Mouse (Mus musculus) T-helper 1 cell (primary cell): ENCODE measurements at regions not wholly inside any gene's neighbourhood (a gene's known extent, or its start where the extent isn't known, plus 50 kb on each side); places are given as distances from the start of the nearest gene placed in this dataset.

Experiments
- in situ Hi-C: fragments of 300-600 bp; cut with MboI, MseI; formaldehyde crosslinking; loops from one replicate; pipeline ENCODE4 v1.15.1; 2025; ENCODE audit warnings: high pct_unique_total_duplicates

GRCm38 (mm10) chr13:45213116-45213834 lies 134.8 kb downstream of the Gm9817 start:
- in situ Hi-C loops = no loop called here

- in situ Hi-C loops = no loop called here
Measured at GRCm38 (mm10) chr13:45218251-45218650, 139.8 kb downstream of the Gm9817 start.

GRCm38 (mm10) chr13:45219671-45220070 lies 141.2 kb downstream of the Gm9817 start:
- in situ Hi-C loops = no loop called here

GRCm38 (mm10) chr13:45230804-45231203 lies 152.3 kb downstream of the Gm9817 start:
- in situ Hi-C loops = no loop called here

GRCm38 (mm10) chr13:45235236-45235635 lies 154.3 kb upstream of the Mylip start:
- in situ Hi-C loops = no loop called here

GRCm38 (mm10) chr13:45238258-45238657 lies 151.3 kb upstream of the Mylip start:
- in situ Hi-C loops = no loop called here

GRCm38 (mm10) chr13:45239153-45239552 lies 150.4 kb upstream of the Mylip start:
- in situ Hi-C loops = no loop called here

- in situ Hi-C loops = no loop called here
Measured at GRCm38 (mm10) chr13:45240009-45240653, 149.4 kb upstream of the Mylip start.

GRCm38 (mm10) chr13:45242261-45242660 lies 147.3 kb upstream of the Mylip start:
- in situ Hi-C loops = no loop called here

- in situ Hi-C loops = no loop called here
Measured at GRCm38 (mm10) chr13:45242750-45243149, 146.8 kb upstream of the Mylip start.

- in situ Hi-C loops = no loop called here
Measured at GRCm38 (mm10) chr13:45245651-45246050, 143.9 kb upstream of the Mylip start.

- in situ Hi-C loops = no loop called here
Measured at GRCm38 (mm10) chr13:45246341-45246740, 143.2 kb upstream of the Mylip start.

- in situ Hi-C loops = no loop called here
Measured at GRCm38 (mm10) chr13:45250028-45250427, 139.5 kb upstream of the Mylip start.

GRCm38 (mm10) chr13:45251068-45251467 lies 138.5 kb upstream of the Mylip start:
- in situ Hi-C loops = no loop called here

- in situ Hi-C loops = no loop called here
Measured at GRCm38 (mm10) chr13:45252126-45252525, 137.4 kb upstream of the Mylip start.

- in situ Hi-C loops = no loop called here
Measured at GRCm38 (mm10) chr13:45253221-45253620, 136.3 kb upstream of the Mylip start.

GRCm38 (mm10) chr13:45255277-45255676 lies 134.3 kb upstream of the Mylip start:
- in situ Hi-C loops = no loop called here

GRCm38 (mm10) chr13:45262011-45262410 lies 127.5 kb upstream of the Mylip start:
- in situ Hi-C loops = no loop called here

GRCm38 (mm10) chr13:45266287-45267064 lies 123.1 kb upstream of the Mylip start:
- in situ Hi-C loops = no loop called here

- in situ Hi-C loops = no loop called here
Measured at GRCm38 (mm10) chr13:45267446-45267845, 122.1 kb upstream of the Mylip start.

- in situ Hi-C loops = no loop called here
Measured at GRCm38 (mm10) chr13:45267906-45268305, 121.6 kb upstream of the Mylip start.

- in situ Hi-C loops = no loop called here
Measured at GRCm38 (mm10) chr13:45274261-45274884, 115.2 kb upstream of the Mylip start.
